Mouse (Mus musculus) lung, embryonic 15.5 days (tissue): ENCODE measurements around the gene Nrgn. TPM values are rescaled to one million over a fixed set of nuclear protein-coding genes. Genes with fewer than 3 reads are reported as not detected.

Experiments
- ATAC-seq: fragments of 200-750 bp; cut with Nextera tagmentation; 2 replicates; pipeline ENCODE4 v1.8.0; 2017; ENCODE audit warnings: moderate number of reproducible peaks, borderline replicate concordance; ENCODE audit not compliant: low FRiP score, low TSS enrichment; ENCODE audit errors: extremely low read depth
- H3K27ac ChIP-seq: fragments of 300-500 bp; sonication (generic); 2 replicates; pipeline ENCODE4 v1.5.1; 2015; ENCODE audit warnings: moderate library complexity, mild to moderate bottlenecking, inconsistent platforms
- H3K27me3 ChIP-seq: fragments of 300-500 bp; sonication (generic); 2 replicates; pipeline ENCODE4 v1.6.1; 2015; ENCODE audit warnings: inconsistent platforms
- H3K36me3 ChIP-seq: fragments of 300-500 bp; sonication (generic); 2 replicates; pipeline ENCODE4 v1.6.1; 2015; ENCODE audit warnings: inconsistent platforms
- H3K4me1 ChIP-seq: fragments of 300-500 bp; sonication (generic); 2 replicates; pipeline ENCODE4 v1.6.1; 2015; ENCODE audit warnings: inconsistent platforms
- H3K4me2 ChIP-seq: fragments of 300-500 bp; sonication (generic); 2 replicates; pipeline ENCODE4 v1.6.1; 2015; ENCODE audit warnings: inconsistent platforms, mild to moderate bottlenecking, moderate library complexity
- H3K4me3 ChIP-seq: fragments of 300-500 bp; sonication (generic); 2 replicates; pipeline ENCODE4 v1.5.1; 2015; ENCODE audit warnings: mild to moderate bottlenecking, inconsistent platforms
- H3K9ac ChIP-seq: fragments of 300-500 bp; sonication (generic); 2 replicates; pipeline ENCODE4 v1.6.1; 2015; ENCODE audit warnings: inconsistent platforms
- H3K9me3 ChIP-seq: fragments of 300-500 bp; sonication (generic); 2 replicates; pipeline ENCODE4 v1.6.1; 2016; ENCODE audit warnings: inconsistent platforms
- WGBS: fragments of 180-500 bp; shearing (Covaris S2); methylation state at CpG from one replicate; pipeline ENCODE4 v1.1.7; 2015; 5-methylcytosine and 5-hydroxymethylcytosine counted together
- polyA plus RNA-seq: library from polyadenylated mRNA; unstranded; fragments of >200 nt; fragmentation: Nextera tagmentation; extraction: Ambion mirVana; gene quantifications from 2 replicates; pipeline ENCODE4 v1.2.1, GENCODE M21; 2015

The Nrgn gene
- polyA plus RNA-seq: 7.0 and 8.1 TPM in 2 replicates

DNA sequence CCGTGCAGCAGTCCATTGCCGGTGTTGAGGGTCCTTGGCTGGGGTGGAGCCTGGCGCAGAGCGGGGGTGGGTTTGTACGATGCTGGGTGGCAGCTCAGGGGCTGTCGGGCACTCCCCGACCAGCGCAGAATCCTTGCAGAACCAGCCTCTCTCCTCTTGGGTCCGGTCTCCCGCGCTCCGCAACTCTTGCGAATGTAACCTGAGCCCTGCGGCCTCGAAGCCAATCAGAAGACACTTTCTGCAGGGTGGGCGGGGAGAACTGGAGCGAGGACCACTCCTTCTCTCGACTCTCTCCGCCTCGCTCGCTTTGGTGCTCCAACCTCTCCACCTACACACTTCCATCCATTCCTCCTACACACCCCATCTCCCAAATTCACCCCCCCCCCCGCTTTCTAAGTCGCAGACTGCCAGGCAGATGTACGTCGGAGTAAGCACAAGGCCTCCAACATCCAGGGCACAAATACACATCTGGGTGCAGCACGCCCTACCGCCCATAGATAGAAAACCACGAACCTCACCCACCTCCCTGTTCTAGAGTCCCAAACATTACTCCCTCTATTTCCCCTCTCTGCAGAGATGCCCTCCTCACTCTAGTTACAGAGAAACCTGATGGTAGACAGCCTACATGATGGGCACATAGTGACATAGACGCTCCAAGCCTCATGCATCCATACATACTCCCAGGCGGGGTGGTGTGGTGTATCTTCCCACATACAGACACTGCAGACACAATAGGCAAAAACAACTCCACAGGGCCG lies at the start of gene Nrgn:
Nrgn (minus strand) TSS at position 369 of the 758 bp plus-strand sequence.
- Histone ChIP-seq H3K4me3 (peak within 1 kb of the TSS; percentile 47), H3K36me3 (no peaks in the 10 kb centered on the region), H3K27ac (no peak within 1 kb of the TSS), H3K9me3 (no peaks in the 10 kb centered on the region), H3K9ac (peak within 1 kb of the TSS; percentile 37; the same call in 1 of the 2 replicates), H3K27me3 (peaks cover 31% of the 10 kb centered on the region), H3K4me2 (peak within 1 kb of the TSS; percentile 83), H3K4me1 (peaks cover 18% of the 10 kb centered on the region)
- 4% methylated on average over 31 of the region's 31 CpGs for WGBS
- peak; percentile 93 for ATAC-seq

GRCm38 (mm10) chr9:37600538-37601205 lies 48.0 kb upstream of the Nrgn start:
- Histone ChIP-seq H3K9me3 (no peaks in the 10 kb centered on the region), H3K36me3 (no peaks in the 10 kb centered on the region), H3K27ac (no peak overlapping the region), H3K4me2 (no peak overlapping the region), H3K4me3 (no peak overlapping the region), H3K9ac (no peak overlapping the region), H3K4me1 (no peaks in the 10 kb centered on the region), H3K27me3 (no peaks in the 10 kb centered on the region)
- ATAC-seq: no peak; the same call in 1 of the 2 replicates
- 86% methylated on average over 2 of the region's 2 CpGs for WGBS

GRCm38 (mm10) chr9:37598637-37599036 lies 45.9 kb upstream of the Nrgn start:
- H3K4me3 ChIP-seq: no peak overlapping the region
- no peak overlapping the region for H3K4me2 ChIP-seq
- no peaks in the 10 kb centered on the region for H3K36me3 ChIP-seq
- 76% methylated on average over 2 of the region's 2 CpGs for WGBS
- no peaks in the 10 kb centered on the region for H3K4me1 ChIP-seq
- H3K9me3 ChIP-seq: no peaks in the 10 kb centered on the region
- H3K27me3 ChIP-seq: no peaks in the 10 kb centered on the region
- ATAC-seq: no peak
- H3K9ac ChIP-seq: no peak overlapping the region
- no peak overlapping the region for H3K27ac ChIP-seq

DNA sequence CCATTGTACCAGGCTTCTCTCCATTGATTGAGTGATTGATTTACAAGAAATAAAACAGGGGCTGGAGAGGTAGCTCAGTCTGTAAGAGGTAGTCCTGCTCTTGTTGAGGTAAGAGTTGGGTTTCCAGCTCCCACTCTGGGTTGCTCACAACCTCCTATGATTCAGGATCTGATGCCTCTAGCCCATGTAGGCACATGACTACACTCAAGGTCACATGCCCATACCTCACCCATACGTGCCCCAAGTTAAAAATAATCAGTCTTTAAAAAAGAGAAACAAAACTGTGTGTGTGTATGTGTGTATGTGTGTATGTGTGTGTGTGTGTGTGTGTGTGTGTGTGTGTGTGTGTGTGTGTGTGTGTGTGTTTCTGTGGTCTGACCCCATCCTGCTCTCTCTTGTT lies 42.9 kb upstream of the Nrgn start:
- no peaks in the 10 kb centered on the region for H3K9me3 ChIP-seq
- no peak for ATAC-seq
- H3K4me1 ChIP-seq: no peaks in the 10 kb centered on the region
- no peak overlapping the region for H3K9ac ChIP-seq
- H3K4me3 ChIP-seq: no peak overlapping the region
- H3K27me3 ChIP-seq: no peaks in the 10 kb centered on the region
- WGBS: 81% methylated on average over 1 of the region's 1 CpGs
- no peaks in the 10 kb centered on the region for H3K36me3 ChIP-seq
- H3K4me2 ChIP-seq: no peak overlapping the region
- H3K27ac ChIP-seq: no peak overlapping the region

DNA sequence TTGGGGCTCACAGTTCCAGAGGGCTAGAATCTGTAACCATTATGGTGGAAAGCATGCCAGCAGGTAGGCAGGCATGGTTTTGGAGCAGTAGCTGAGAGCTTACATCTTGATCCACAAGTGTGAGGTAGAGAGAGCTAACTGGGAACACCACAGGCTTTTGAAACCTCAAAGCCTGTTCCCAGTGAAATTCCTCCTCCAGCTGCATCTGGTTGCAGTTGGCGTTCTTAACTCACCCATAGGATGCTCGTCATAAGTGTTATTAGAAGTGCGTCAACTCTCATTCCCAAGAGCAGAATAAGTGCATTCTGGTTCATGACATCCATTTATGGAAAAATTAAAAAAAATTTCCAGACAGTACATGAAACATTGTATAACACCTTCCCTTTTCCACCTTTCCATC lies 41.0 kb upstream of the Nrgn start:
- 72% methylated on average over 3 of the region's 3 CpGs for WGBS
- Histone ChIP-seq H3K4me3 (no peak overlapping the region), H3K4me2 (no peak overlapping the region), H3K9ac (no peak overlapping the region), H3K4me1 (no peaks in the 10 kb centered on the region), H3K27me3 (no peaks in the 10 kb centered on the region), H3K27ac (no peak overlapping the region), H3K9me3 (no peaks in the 10 kb centered on the region), H3K36me3 (no peaks in the 10 kb centered on the region)
- ATAC-seq: no peak

DNA sequence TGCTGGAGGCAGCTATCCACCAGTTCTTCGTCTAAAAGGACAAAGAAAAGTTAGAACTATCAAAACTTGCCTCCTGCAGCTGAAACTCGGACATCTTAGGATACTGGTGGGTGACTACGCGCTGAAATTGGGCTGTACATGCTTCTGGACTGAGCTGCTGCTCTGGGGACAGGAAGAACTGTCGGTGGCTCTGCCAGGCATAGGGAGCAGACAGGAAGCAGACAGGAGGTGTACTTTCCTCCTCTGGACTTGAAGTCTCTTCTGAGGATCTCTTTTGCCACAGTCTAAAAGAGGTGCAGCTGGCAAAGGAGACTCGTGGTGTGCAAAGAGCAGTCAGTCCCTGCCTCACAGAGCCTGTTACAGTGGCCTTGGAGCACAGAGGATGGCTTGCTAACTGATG lies 39.9 kb upstream of the Nrgn start:
- ATAC-seq: no peak
- WGBS: 52% methylated on average over 6 of the region's 6 CpGs
- no peaks in the 10 kb centered on the region for H3K9me3 ChIP-seq

DNA sequence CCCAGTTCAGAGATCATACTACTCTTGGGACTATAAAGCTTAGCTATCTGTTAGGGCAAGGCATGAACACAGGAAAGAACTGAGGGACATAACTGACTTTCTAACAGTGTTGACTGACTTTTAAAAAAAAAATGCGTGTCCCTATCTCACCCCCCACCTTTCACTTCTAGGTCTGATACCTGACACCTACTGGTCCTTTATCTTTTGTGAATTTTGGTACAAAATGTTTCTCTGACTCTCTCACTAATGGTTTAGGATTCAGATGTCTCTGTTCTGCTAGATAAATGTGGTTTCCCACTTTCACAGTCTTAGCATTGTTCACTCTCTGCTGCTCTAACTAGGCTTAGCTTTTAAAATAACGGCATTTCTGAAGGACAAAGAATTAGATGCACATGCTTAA lies 39.3 kb upstream of the Nrgn start:
- no peaks in the 10 kb centered on the region for H3K27me3 ChIP-seq
- no peak for ATAC-seq

More for the DNA sequence above, 39.9 kb upstream of the Nrgn start:
- no peak overlapping the region for H3K4me3 ChIP-seq
- H3K27me3 ChIP-seq: no peaks in the 10 kb centered on the region
- H3K4me2 ChIP-seq: 0 out of 2 replicates have a peak overlapping the region, but pooled peaks have one; percentile 13
- no peak overlapping the region for H3K9ac ChIP-seq
- no peak overlapping the region for H3K27ac ChIP-seq
- H3K4me1 ChIP-seq: no peaks in the 10 kb centered on the region
- no peaks in the 10 kb centered on the region for H3K36me3 ChIP-seq

DNA sequence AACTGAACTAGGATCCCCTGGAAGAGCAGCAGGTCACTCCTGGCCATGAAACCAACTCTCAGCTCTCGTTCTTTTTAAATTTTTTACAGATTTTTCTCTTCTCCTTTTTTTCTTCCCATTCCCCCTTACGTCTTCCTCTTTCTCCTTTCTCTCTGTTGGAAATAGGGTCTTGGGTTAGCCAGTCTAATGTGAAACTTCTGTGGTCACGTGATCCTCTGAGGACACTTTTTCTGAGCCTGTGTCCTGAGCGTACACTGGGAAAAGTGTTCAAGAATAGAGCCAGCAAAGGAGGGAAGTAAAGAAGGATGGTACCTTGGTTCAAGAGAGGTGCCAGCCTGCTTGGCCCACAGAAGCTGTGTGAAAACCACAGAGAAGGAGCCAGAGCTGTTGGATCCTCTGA lies 37.7 kb upstream of the Nrgn start:
- Histone ChIP-seq H3K9me3 (no peaks in the 10 kb centered on the region), H3K9ac (no peak overlapping the region), H3K36me3 (no peaks in the 10 kb centered on the region), H3K27me3 (no peaks in the 10 kb centered on the region), H3K27ac (no peak overlapping the region), H3K4me2 (no peak overlapping the region), H3K4me1 (no peaks in the 10 kb centered on the region), H3K4me3 (no peak overlapping the region)
- ATAC-seq: no peak
- WGBS: 83% methylated on average over 4 of the region's 4 CpGs

More for the DNA sequence above, 39.3 kb upstream of the Nrgn start:
- Histone ChIP-seq H3K9ac (no peak overlapping the region), H3K4me3 (no peak overlapping the region), H3K9me3 (no peaks in the 10 kb centered on the region), H3K4me1 (no peaks in the 10 kb centered on the region), H3K36me3 (no peaks in the 10 kb centered on the region), H3K27ac (no peak overlapping the region), H3K4me2 (no peak overlapping the region)
- 62% methylated on average over 2 of the region's 2 CpGs for WGBS

- H3K36me3 ChIP-seq: no peaks in the 10 kb centered on the region
- no peaks in the 10 kb centered on the region for H3K27me3 ChIP-seq
- no peak overlapping the region for H3K9ac ChIP-seq
- no peak overlapping the region for H3K4me2 ChIP-seq
- no peaks in the 10 kb centered on the region for H3K4me1 ChIP-seq
- ATAC-seq: no peak
- no peaks in the 10 kb centered on the region for H3K9me3 ChIP-seq
- H3K4me3 ChIP-seq: no peak overlapping the region
- 78% methylated on average over 4 of the region's 4 CpGs for WGBS
- H3K27ac ChIP-seq: no peak overlapping the region
These were observed 34.0 kb upstream of the Nrgn start for GRCm38 (mm10) chr9:37586718-37587117.

DNA sequence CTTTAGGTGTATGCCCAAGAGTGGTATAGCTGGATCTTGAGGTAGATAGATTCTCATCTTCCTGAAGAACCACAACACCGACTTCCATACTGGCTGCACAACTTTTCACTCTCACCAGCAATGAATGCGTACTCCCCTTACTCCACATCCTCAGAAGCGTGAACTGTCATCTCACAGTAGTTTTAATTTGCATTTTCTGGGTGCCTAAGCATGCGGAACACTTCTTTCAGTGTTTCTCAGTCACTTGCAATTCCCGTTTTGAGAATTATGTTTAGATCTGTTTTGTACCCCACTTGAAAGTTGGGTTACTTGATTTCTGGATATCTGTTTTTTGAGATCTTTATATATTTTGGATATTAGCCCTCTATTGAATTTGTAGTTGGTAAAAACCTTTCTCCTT lies 30.9 kb upstream of the Nrgn start:
- no peak overlapping the region for H3K9ac ChIP-seq
- H3K4me2 ChIP-seq: no peak overlapping the region
- H3K4me1 ChIP-seq: no peaks in the 10 kb centered on the region
- H3K9me3 ChIP-seq: no peaks in the 10 kb centered on the region
- H3K27ac ChIP-seq: no peak overlapping the region
- no peak for ATAC-seq
- 82% methylated on average over 5 of the region's 5 CpGs for WGBS
- H3K36me3 ChIP-seq: no peaks in the 10 kb centered on the region
- H3K4me3 ChIP-seq: no peak overlapping the region
- H3K27me3 ChIP-seq: no peaks in the 10 kb centered on the region

- H3K27me3 ChIP-seq: no peaks in the 10 kb centered on the region
- H3K4me3 ChIP-seq: no peak overlapping the region
- H3K4me2 ChIP-seq: no peak overlapping the region
- WGBS: 34% methylated on average over 14 of the region's 14 CpGs
- no peaks in the 10 kb centered on the region for H3K36me3 ChIP-seq
- H3K27ac ChIP-seq: no peak overlapping the region
- no peaks in the 10 kb centered on the region for H3K9me3 ChIP-seq
- no peak for ATAC-seq
- no peak overlapping the region for H3K9ac ChIP-seq
- H3K4me1 ChIP-seq: no peaks in the 10 kb centered on the region
These were observed 23.8 kb upstream of the Nrgn start for GRCm38 (mm10) chr9:37576436-37576930.

DNA sequence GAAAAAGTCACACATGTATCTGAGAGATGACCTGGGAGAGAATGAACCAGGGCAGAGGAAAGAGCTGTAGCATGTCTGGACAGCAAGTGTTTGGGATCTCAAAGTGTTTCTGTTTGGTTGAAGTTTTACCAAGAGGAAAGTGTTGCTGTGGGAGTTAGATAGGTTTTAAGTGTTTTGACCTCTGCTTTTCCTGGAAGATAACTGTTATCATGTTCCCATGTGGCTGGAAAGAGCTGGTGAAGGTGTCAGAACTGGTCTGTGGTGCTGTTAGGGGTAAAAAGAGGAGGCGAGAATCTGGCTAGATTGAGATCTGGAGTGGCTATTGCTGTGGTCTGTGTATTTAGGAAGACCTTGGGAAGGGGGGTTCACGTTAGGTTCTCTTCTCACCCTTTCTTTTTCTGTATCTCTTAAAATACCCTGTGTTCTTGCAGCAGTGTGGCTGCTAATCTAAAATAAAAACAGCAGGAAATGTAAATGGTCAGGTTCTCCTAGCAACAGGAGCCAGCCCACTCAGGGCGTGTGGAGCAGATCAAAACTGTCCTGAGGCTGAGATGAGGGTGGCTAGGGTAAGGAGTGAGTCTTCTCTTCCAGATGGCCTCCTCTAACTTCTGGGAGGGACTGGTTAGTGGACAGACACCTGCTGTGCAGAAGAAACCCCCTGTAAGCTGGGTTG lies 19.6 kb upstream of the Nrgn start:
- no peak for ATAC-seq
- H3K27me3 ChIP-seq: no peaks in the 10 kb centered on the region
- no peak overlapping the region for H3K27ac ChIP-seq
- 38% methylated on average over 3 of the region's 3 CpGs for WGBS
- H3K9me3 ChIP-seq: no peaks in the 10 kb centered on the region
- no peak overlapping the region for H3K4me3 ChIP-seq
- no peaks in the 10 kb centered on the region for H3K36me3 ChIP-seq
- H3K4me2 ChIP-seq: no peak overlapping the region
- H3K4me1 ChIP-seq: peaks cover 21% of the 10 kb centered on the region
- H3K9ac ChIP-seq: no peak overlapping the region
